Comparison of ENCODE assay signal across 17 mouse cellular contexts in genomic region chr17:73914730-73915129, GRCm38 (mm10).
"Had no signal": no experiment of that assay in that cellular context is flagged by ENCODE, and none has a peak within 500 bp of the region (broad histone marks: within the 10 kb centered on the region; RNA-seq: fewer than 3 reads in every experiment).

No protein-coding gene starts in this region.

- DNase-seq: left cerebral cortex, postnatal 4 days; liver; liver, embryonic 13.5 days; liver, postnatal 0 days; lung, adult 18-20 months; lung, adult 2 months; lung, embryonic 14.5 days; lung, postnatal 10 days; lung, postnatal 14 days; lung, postnatal 36 days; lung, postnatal 4 days; midbrain, embryonic 14.5 days had no signal

- ATAC-seq: liver, embryonic 12.5 days; liver, postnatal 0 days; lung, postnatal 0 days; midbrain, embryonic 13.5 days; midbrain, embryonic 15.5 days; midbrain, embryonic 16.5 days had no signal
